Mouse (Mus musculus) lung, postnatal 10 days (tissue): ENCODE measurements around the gene Tbc1d5.

ENCODE experiments used
- DNase-seq: peaks from one replicate; pipeline ENCODE4 v3.0.0; 2021

Gene Tbc1d5

GRCm38 (mm10) chr17:51040861-51041260, 138.3 kb downstream of the Tbc1d5 start:
- DNase-seq: no peak

- no peak for DNase-seq
These were observed 155.9 kb downstream of the Tbc1d5 start for GRCm38 (mm10) chr17:51023227-51023626.

GRCm38 (mm10) chr17:51016384-51016783, 162.8 kb downstream of the Tbc1d5 start:
- no peak for DNase-seq

- no peak for DNase-seq
These were observed 165.2 kb downstream of the Tbc1d5 start for GRCm38 (mm10) chr17:51013908-51014307.

- no peak for DNase-seq
These were observed 176.0 kb downstream of the Tbc1d5 start for GRCm38 (mm10) chr17:51003179-51003578.

GRCm38 (mm10) chr17:50998216-50998615, 180.9 kb downstream of the Tbc1d5 start:
- no peak for DNase-seq

GRCm38 (mm10) chr17:50993294-50993993, 185.7 kb downstream of the Tbc1d5 start:
- peak; percentile 35 for DNase-seq

GRCm38 (mm10) chr17:50990770-50991405, 188.3 kb downstream of the Tbc1d5 start:
- no peak for DNase-seq

- no peak for DNase-seq
These were observed 191.2 kb downstream of the Tbc1d5 start for GRCm38 (mm10) chr17:50987935-50988334.

GRCm38 (mm10) chr17:50981933-50982332, 197.2 kb downstream of the Tbc1d5 start:
- DNase-seq: no peak

- no peak for DNase-seq
These were observed 207.0 kb downstream of the Tbc1d5 start for GRCm38 (mm10) chr17:50972142-50972541.

GRCm38 (mm10) chr17:50966147-50966546, 213.0 kb downstream of the Tbc1d5 start:
- DNase-seq: no peak

GRCm38 (mm10) chr17:50954313-50954712, 224.8 kb downstream of the Tbc1d5 start:
- no peak for DNase-seq

GRCm38 (mm10) chr17:50922308-50922707, 256.8 kb downstream of the Tbc1d5 start:
- no peak for DNase-seq

- DNase-seq: no peak
These were observed 263.9 kb downstream of the Tbc1d5 start for GRCm38 (mm10) chr17:50915216-50915615.

GRCm38 (mm10) chr17:50908568-50909335, 270.4 kb downstream of the Tbc1d5 start:
- no peak for DNase-seq

GRCm38 (mm10) chr17:50908160-50908559, 271.0 kb downstream of the Tbc1d5 start:
- no peak for DNase-seq

GRCm38 (mm10) chr17:50906630-50907029, 272.5 kb downstream of the Tbc1d5 start:
- DNase-seq: no peak

GRCm38 (mm10) chr17:50904463-50904862, 274.7 kb downstream of the Tbc1d5 start:
- DNase-seq: no peak

GRCm38 (mm10) chr17:50897867-50898266, 281.3 kb downstream of the Tbc1d5 start:
- DNase-seq: no peak

- no peak for DNase-seq
These were observed 289.7 kb downstream of the Tbc1d5 start for GRCm38 (mm10) chr17:50889475-50889874.

- no peak for DNase-seq
These were observed 299.2 kb downstream of the Tbc1d5 start for GRCm38 (mm10) chr17:50879910-50880309.

GRCm38 (mm10) chr17:50876451-50876850, 302.7 kb downstream of the Tbc1d5 start:
- DNase-seq: no peak

GRCm38 (mm10) chr17:50874067-50874466, 305.1 kb downstream of the Tbc1d5 start:
- no peak for DNase-seq
